Mouse (Mus musculus) spleen, adult 2 months (tissue): ENCODE data around the gene Ostf1. TPM values are rescaled to one million over a fixed set of nuclear protein-coding genes. Genes with fewer than 3 reads are reported as not detected.
"Not testable (repeated sequence)": the region's sequence is repeated elsewhere in the genome, so short reads cannot be mapped to it uniquely, and the experiment has no call there.

Experiments used
- DNase-seq, 2 experiments: peaks; one replicate each; pipeline versions ENCODE4 v3.0.0 to v3.0.0-alpha.2; 2012 to 2021; ENCODE audit warnings: low spot score in 2 of 2, low read depth in 1 of 2
- H3K27ac ChIP-seq: fragments of 200-500 bp; 2 replicates; pipeline ENCODE4 v1.5.1; 2012; ENCODE audit warnings: low read length, inconsistent platforms; ENCODE audit not compliant: insufficient read depth
- H3K27me3 ChIP-seq: fragments of 200-500 bp; 2 replicates; pipeline ENCODE4 v1.6.1; 2012; ENCODE audit warnings: mild to moderate bottlenecking, moderate library complexity, low read length, inconsistent platforms; ENCODE audit not compliant: control insufficient read depth, insufficient read depth
- H3K36me3 ChIP-seq: fragments of 200-500 bp; 2 replicates; pipeline ENCODE4 v1.6.1; 2012; ENCODE audit warnings: mild to moderate bottlenecking, low read length, inconsistent platforms; ENCODE audit not compliant: control insufficient read depth, insufficient read depth
- H3K4me1 ChIP-seq: fragments of 200-500 bp; 2 replicates; pipeline ENCODE4 v1.6.1; 2011; ENCODE audit warnings: inconsistent platforms; ENCODE audit not compliant: control insufficient read depth, insufficient read depth, insufficient read length
- H3K4me3 ChIP-seq: fragments of 200-500 bp; 2 replicates; pipeline ENCODE4 v1.5.1; 2011; ENCODE audit warnings: mild to moderate bottlenecking, inconsistent platforms; ENCODE audit not compliant: insufficient read depth, insufficient read length; ENCODE audit errors: extremely low read depth
- CTCF ChIP-seq: fragments of 200-500 bp; IDR thresholded peaks from 2 replicates; pipeline ENCODE4 v1.5.1; 2011; ENCODE audit warnings: mild to moderate bottlenecking, inconsistent platforms; ENCODE audit not compliant: insufficient read depth, insufficient read length, insufficient replicate concordance; ENCODE audit errors: extremely low read depth
- POLR2A ChIP-seq: fragments of 200-500 bp; IDR thresholded peaks from 2 replicates; pipeline ENCODE4 v1.6.1; 2011; ENCODE audit warnings: low read depth, low read length, inconsistent platforms
- WGBS: fragments of 180-500 bp; shearing (Covaris S2); methylation state at CpG from one replicate; pipeline ENCODE4 v1.1.7; 2018; 5-methylcytosine and 5-hydroxymethylcytosine counted together
- polyA plus RNA-seq: library from polyadenylated mRNA; depleted of rRNA; stranded (reverse); fragments of >200 nt; gene quantifications from 2 replicates; pipeline ENCODE4 v1.2.3, GENCODE M21; 2012

Ostf1 gene
- polyA plus RNA-seq, 1 experiment, result 69.7 TPM

DNA sequence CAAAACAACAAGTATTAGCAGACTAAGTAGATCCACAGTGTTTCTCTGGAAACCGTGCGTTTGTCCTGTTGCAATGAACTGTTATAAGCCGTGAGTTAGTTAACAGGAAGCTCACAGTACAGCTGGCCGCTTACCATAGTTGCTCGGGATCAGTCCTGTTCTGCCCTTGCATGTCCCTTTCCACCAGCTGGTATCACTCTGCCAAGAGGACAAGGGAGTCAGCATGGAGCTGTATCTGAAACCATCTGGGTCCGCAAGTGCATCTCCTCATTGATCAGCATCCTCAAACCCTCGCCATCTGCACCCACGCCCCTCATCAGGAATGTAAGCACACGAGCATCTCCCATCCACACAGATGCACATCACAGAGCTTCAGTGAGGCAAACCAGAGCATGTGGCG lies 37.9 kb downstream of the Ostf1 start:
- Histone ChIP-seq H3K27me3 (no peaks in the 10 kb centered on the region), H3K4me3 (no peak overlapping the region), H3K36me3 (peaks cover 12% of the 10 kb centered on the region), H3K4me1 (peaks cover 4% of the 10 kb centered on the region; the same call in 1 of the 2 replicates), H3K27ac (no peak overlapping the region)
- 84% methylated on average over 10 of the region's 10 CpGs for WGBS
- no peak for DNase-seq
- no peak for TF ChIP-seq POLR2A
- TF ChIP-seq CTCF, result no peak

DNA sequence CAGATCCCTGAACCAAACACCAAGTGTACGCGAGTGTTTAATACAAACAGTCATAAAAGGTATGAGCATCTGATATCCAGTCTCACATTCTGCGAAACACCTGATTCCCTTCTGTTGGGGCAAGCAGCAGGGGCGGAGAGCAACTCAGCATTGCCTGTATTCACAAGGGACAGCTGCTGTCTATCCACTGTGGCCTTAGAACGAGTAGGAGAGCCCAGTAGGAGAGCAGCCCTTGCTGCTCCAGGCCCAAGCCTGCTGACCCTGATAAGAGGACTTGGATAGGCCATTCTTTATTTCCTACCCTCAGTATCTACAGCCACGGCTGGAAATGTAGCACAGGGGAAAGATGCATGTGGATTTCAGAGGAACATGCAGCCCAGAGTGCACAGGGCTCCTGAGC lies 38.7 kb downstream of the Ostf1 start:
- no peak for DNase-seq
- no peaks in the 10 kb centered on the region for H3K27me3 ChIP-seq
- no peak overlapping the region for H3K4me3 ChIP-seq
- WGBS, result 92% methylated on average over 6 of the region's 6 CpGs
- H3K27ac ChIP-seq, result no peak overlapping the region
- H3K4me1 ChIP-seq, result peaks cover 4% of the 10 kb centered on the region; the same call in 1 of the 2 replicates
- peaks cover 12% of the 10 kb centered on the region for H3K36me3 ChIP-seq
- TF ChIP-seq CTCF (no peak), POLR2A (no peak)

DNA sequence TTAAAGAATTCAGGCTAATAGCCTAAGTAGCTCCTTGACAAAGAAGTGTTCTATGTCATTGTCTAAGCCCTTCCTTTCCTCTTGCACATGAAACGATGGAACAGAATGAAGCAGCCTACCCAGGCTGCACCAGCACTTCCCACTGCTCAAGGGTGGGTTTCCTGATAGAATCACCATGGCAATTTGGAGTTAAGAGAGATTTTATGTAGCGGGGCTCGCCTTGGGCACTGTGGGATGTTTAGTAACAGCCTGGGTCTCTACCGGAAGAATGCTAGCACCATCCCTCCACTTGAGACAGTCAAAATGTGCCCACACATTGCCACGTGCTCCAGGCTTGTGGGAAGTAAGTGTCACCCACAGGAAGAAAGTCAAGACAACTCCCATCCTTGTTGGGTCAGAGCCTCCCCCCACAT lies 40.7 kb downstream of the Ostf1 start:
- TF ChIP-seq CTCF (no peak), POLR2A (no peak)
- 24% methylated on average over 5 of the region's 5 CpGs for WGBS
- Histone ChIP-seq H3K36me3 (peaks cover 22% of the 10 kb centered on the region), H3K4me1 (peaks cover 4% of the 10 kb centered on the region; the same call in 1 of the 2 replicates), H3K27me3 (no peaks in the 10 kb centered on the region), H3K4me3 (no peak overlapping the region), H3K27ac (0 out of 2 replicates have a peak overlapping the region, but pooled peaks have one; percentile 11)
- DNase-seq, result no peak

DNA sequence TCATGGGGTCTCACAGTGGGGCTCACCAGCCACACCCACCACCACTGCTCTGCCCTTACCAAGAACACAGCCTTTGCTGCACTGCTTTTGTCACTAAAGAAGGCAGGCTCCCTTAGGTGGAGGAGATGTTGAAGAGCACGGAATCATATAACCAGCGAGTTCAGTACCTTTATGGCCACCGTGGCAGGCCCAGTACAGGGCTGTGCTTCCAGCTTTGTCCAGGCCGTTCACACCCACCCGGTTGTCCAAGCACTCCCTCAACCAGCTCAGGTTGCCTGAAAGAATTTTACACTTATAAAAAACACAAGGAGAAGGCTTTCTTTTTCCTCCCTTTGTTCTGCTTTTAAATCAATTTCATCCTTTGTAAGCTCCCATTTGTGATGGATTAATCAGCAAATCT lies 41.4 kb downstream of the Ostf1 start:
- no peak for DNase-seq
- Histone ChIP-seq H3K27ac (no peak overlapping the region), H3K4me3 (no peak overlapping the region), H3K27me3 (no peaks in the 10 kb centered on the region), H3K4me1 (peaks cover 4% of the 10 kb centered on the region; the same call in 1 of the 2 replicates), H3K36me3 (peaks cover 24% of the 10 kb centered on the region)
- 96% methylated on average over 5 of the region's 5 CpGs for WGBS
- TF ChIP-seq POLR2A, result no peak
- no peak for TF ChIP-seq CTCF

DNA sequence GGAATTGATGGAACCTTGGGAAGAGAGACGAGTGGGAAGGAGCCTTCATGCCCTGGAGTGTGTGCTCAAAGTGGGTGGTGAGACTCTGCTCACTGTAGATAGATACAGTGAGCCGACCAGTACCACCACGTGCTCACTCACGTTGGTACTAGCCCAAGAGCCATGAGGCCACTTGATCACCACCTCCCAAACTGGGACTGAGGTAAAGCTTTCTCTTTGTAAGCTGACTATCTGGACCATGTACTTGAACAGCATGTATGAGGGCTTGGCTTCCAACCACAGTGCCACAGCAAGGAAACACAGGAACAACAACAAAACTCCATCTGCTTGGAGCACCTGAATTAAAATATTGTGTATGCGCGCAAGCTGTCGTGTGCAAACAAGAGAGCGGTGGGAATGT lies 42.3 kb downstream of the Ostf1 start:
- H3K27me3 ChIP-seq, result no peaks in the 10 kb centered on the region
- TF ChIP-seq CTCF (no peak), POLR2A (no peak)
- no peak overlapping the region for H3K27ac ChIP-seq
- peaks cover 4% of the 10 kb centered on the region; the same call in 1 of the 2 replicates for H3K4me1 ChIP-seq
- peaks cover 27% of the 10 kb centered on the region for H3K36me3 ChIP-seq
- no peak for DNase-seq
- 96% methylated on average over 8 of the region's 8 CpGs for WGBS
- no peak overlapping the region for H3K4me3 ChIP-seq

DNA sequence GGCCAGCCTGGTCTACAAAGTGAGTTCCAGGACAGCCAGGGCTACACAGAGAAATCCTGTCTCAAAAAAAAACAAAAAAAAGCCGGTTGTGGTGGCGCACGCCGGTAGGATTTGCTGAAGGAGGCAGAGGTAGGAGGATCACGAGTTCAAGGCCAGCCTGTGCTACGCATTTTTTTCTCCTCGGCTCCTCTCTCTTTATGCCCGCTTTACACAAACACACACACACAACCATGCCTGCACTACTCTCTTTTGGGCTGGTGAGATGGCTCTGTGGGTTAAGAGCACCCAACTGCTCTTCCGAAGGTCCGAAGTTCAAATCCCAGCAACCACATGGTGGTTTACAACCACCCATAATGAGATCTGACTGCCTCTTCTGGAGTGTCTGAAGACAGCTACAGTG lies 42.8 kb downstream of the Ostf1 start:
- H3K27ac ChIP-seq, H3K27me3 ChIP-seq, H3K4me3 ChIP-seq, H3K4me1 ChIP-seq, DNase-seq: not testable (repeated sequence)
- WGBS, result 95% methylated on average over 10 of the region's 10 CpGs
- peaks cover 28% of the 10 kb centered on the region for H3K36me3 ChIP-seq

DNA sequence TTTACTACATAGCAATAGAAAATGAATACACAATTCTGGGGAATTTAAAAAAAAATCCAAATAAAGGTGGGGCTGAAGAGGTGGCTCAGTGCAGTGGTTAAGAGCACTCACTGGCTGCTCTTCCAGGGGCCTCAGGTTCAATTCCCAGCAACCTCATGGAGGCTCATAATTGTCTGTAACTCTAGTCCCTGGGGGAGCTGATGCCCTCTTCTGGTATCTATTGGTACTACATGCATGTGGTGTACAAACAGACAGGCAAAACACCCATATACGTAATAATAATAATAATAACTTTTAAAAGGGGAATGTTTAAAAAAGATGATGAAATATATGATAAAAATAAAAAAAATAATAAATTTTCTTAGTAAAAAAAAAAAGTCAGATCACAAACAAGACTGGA lies 43.4 kb downstream of the Ostf1 start:
- no peak overlapping the region for H3K4me3 ChIP-seq
- H3K36me3 ChIP-seq, result peaks cover 27% of the 10 kb centered on the region
- 86% methylated on average over 1 of the region's 1 CpGs for WGBS
- TF ChIP-seq POLR2A (no peak), CTCF (no peak)
- DNase-seq, result no peak
- peaks cover 4% of the 10 kb centered on the region; the same call in 1 of the 2 replicates for H3K4me1 ChIP-seq
- H3K27me3 ChIP-seq, result no peaks in the 10 kb centered on the region
- H3K27ac ChIP-seq, result no peak overlapping the region
